Mouse (Mus musculus): ENCODE results near the gene Cd52. TPM values are rescaled to one million over a fixed set of nuclear protein-coding genes. Genes with fewer than 3 reads are reported as not detected.

Cd52 gene
- polyA plus RNA-seq, 1 experiment from 2014 or later, result 19.7 TPM

Other genes starting within 250 kb of the Cd52 start
- gene Rps6ka1, start 207.3 kb downstream of the Cd52 start, polyA plus RNA-seq (2015; fragmentation: Nextera tagmentation; extraction: Ambion mirVana), result 43.8 and 44.5 TPM in 2 replicates
- gene Hmgn2, start 126.4 kb downstream of the Cd52 start, polyA plus RNA-seq (2015; fragmentation: Nextera tagmentation; extraction: Ambion mirVana), result 2,768 and 2,901 TPM in 2 replicates
- 44.4 and 47.3 TPM in 2 replicates for gene Dhdds, start 94.2 kb downstream of the Cd52 start, polyA plus RNA-seq (2015; fragmentation: Nextera tagmentation; extraction: Ambion mirVana)
- gene Lin28a, start 76.2 kb downstream of the Cd52 start, polyA plus RNA-seq (2015; fragmentation: Nextera tagmentation; extraction: Ambion mirVana), result 0.10 and 0.15 TPM in 2 replicates
- gene Zfp683, start 41.2 kb downstream of the Cd52 start, polyA plus RNA-seq (2015; fragmentation: Nextera tagmentation; extraction: Ambion mirVana), result not detected in 2 replicates
- gene Crybg2, start 34.3 kb downstream of the Cd52 start, polyA plus RNA-seq (2015; fragmentation: Nextera tagmentation; extraction: Ambion mirVana), result 3.0 and 5.6 TPM in 2 replicates
- gene Ubxn11, start 7.5 kb upstream of the Cd52 start, polyA plus RNA-seq (2015; fragmentation: Nextera tagmentation; extraction: Ambion mirVana), result 9.1 and 9.6 TPM in 2 replicates
- gene Sh3bgrl3, start 33.7 kb upstream of the Cd52 start, polyA plus RNA-seq (2015; fragmentation: Nextera tagmentation; extraction: Ambion mirVana), result 406 and 408 TPM in 2 replicates
- gene Cep85, start 92.0 kb upstream of the Cd52 start, polyA plus RNA-seq (2015; fragmentation: Nextera tagmentation; extraction: Ambion mirVana), result 37.8 and 45.3 TPM in 2 replicates
- not detected in 2 replicates for gene Gm7534, start 107.9 kb upstream of the Cd52 start, polyA plus RNA-seq (2015; fragmentation: Nextera tagmentation; extraction: Ambion mirVana)
- 0.18 and 0.19 TPM in 2 replicates for gene Catsper4, start 132.3 kb upstream of the Cd52 start, polyA plus RNA-seq (2015; fragmentation: Nextera tagmentation; extraction: Ambion mirVana)
- 10.1 and 10.9 TPM in 2 replicates for gene Cnksr1, start 143.3 kb upstream of the Cd52 start, polyA plus RNA-seq (2015; fragmentation: Nextera tagmentation; extraction: Ambion mirVana)
- gene E130218I03Rik, start 148.6 kb upstream of the Cd52 start, polyA plus RNA-seq (2015; fragmentation: Nextera tagmentation; extraction: Ambion mirVana), result 0.45 and 0.52 TPM in 2 replicates
- gene Zfp593, start 150.5 kb upstream of the Cd52 start, polyA plus RNA-seq (2015; fragmentation: Nextera tagmentation; extraction: Ambion mirVana), result 15.2 and 15.9 TPM in 2 replicates
- not detected in 2 replicates for gene Gm30191, start 151.9 kb upstream of the Cd52 start, polyA plus RNA-seq (2015; fragmentation: Nextera tagmentation; extraction: Ambion mirVana)
- gene Grrp1, start 159.0 kb upstream of the Cd52 start, polyA plus RNA-seq (2015; fragmentation: Nextera tagmentation; extraction: Ambion mirVana), result 11.0 and 12.5 TPM in 2 replicates
- gene Pdik1l, start 192.8 kb upstream of the Cd52 start, polyA plus RNA-seq (2015; fragmentation: Nextera tagmentation; extraction: Ambion mirVana), result 21.0 and 23.2 TPM in 2 replicates
- gene Trim63, start 220.0 kb upstream of the Cd52 start, polyA plus RNA-seq (2015; fragmentation: Nextera tagmentation; extraction: Ambion mirVana), result 3.3 and 4.3 TPM in 2 replicates
- 0.26 and 0.43 TPM in 2 replicates for gene Slc30a2, start 248.1 kb upstream of the Cd52 start, polyA plus RNA-seq (2015; fragmentation: Nextera tagmentation; extraction: Ambion mirVana)

Measured in lung, embryonic 15.5 days (tissue).